Mouse (Mus musculus) cortical plate, adult 2 months (tissue): ENCODE results near the gene Tgoln1.

Source experiments
- CTCF ChIP-seq: fragments of 200-500 bp; IDR thresholded peaks from 2 replicates; pipeline ENCODE4 v1.5.1; 2011; ENCODE audit warnings: mild to moderate bottlenecking, control low read depth, low read length; ENCODE audit not compliant: insufficient read depth; ENCODE audit errors: extremely low read depth
- POLR2A ChIP-seq: fragments of 200-500 bp; IDR thresholded peaks from 2 replicates; pipeline ENCODE4 v1.6.1; 2011; ENCODE audit warnings: mild to moderate bottlenecking, low read length, control low read depth; ENCODE audit not compliant: insufficient read depth; ENCODE audit errors: extremely low read depth

DNA sequence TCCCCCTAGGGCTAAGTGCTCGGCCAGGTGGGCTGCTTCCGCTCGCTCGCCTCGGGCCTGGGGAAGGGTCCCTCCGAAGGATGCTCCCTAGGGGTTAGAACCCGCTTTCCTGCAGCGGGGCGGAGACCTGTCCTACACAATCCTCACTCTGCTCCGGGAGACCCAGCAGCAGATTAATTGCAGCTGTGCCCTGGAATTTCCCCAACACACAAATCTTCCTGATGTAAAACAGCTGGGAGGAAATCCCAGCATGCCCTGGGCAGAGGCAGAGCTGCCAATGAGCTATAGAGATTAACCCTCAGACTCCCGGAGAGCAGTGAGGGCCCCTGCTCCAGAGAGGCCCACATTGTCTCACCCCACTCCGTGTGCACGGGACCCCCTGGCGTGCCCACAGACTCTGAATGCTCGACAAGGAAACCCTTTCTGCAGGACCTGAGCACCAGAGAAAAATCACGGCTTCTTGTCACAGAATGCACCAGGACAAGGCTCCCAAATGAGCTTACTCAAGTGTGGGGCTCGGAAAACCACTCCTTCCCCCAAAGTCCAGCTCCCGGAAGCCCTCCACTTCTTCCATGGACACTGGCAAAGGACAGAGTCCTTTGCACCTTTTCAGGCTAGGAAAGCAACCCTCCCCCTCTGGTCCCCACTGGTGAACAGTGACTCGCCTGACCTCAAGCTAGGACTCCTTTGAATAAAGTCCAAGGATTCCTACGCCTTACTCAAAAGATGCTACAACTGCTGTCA, 38.7 kb upstream of the Tgoln1 start:
- TF ChIP-seq CTCF, result no peak
- TF ChIP-seq POLR2A, result no peak
